Mouse (Mus musculus) NIH3T3 (cell line): ENCODE data around the gene Psmg3.
A peak's percentile ranks its signal among the peaks of the same experiment; 100 is the strongest.

ENCODE experiments used
- DNase-seq: peaks from one replicate; pipeline ENCODE4 v3.0.0-alpha.2; 2012; ENCODE audit warnings: low read depth

The Psmg3 gene

DNA sequence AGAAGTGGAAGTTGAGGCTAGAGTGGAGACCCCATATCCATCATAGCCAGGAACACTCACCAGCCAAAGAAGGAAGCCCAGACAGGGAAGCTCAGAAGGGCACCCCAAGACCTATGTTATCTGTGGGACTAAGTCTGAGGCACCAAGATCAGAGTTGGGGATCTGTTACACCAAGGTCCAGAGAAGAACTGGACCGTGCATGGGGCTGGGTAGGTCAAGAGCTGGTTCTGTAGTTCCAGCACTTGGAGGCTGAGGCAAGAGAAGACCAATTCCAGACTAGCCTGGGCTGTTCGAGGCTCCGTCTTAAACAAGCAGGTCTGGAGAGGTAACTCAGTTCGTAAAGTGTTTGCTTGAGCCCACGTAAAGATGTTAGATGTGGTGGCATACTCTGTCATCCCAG, 32.5 kb downstream of the Psmg3 start:
- no peak for DNase-seq

DNA sequence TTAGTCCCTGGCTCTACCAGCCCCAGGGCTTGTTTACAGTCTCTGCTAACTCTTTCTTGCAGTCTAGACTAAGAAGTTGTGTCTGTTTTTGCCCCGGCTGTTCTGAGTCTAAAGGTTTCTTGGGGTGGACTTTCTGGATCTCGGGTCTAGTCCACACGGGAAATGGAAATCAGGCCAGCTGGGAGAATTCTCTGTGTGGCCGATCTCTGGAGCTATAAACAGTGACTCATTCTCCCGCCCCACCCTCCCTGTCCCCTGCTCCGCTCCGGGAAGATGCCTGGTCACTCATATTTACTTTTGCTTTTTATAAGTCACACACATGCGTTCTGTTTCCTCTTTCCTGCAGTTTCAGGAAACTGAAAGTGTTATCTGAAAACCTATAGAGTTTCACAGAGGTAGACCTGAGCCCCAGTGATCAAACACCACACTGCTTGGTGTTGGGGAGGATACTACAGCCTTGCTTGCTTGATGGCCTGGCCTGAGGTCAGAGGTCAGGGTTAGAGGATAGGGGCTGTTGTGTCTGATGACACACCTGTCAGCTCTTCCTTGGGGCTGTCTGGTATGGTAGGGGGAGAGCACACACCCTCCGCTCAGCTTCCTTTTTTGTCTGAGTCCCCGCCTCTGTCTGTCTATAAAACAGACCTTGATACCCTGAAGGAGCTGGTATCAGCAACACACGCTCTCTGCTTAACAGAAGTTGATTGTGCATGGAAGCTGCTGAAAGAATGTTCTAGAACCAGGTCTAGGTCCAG, 33.2 kb downstream of the Psmg3 start:
- peak; percentile 72 for DNase-seq

DNA sequence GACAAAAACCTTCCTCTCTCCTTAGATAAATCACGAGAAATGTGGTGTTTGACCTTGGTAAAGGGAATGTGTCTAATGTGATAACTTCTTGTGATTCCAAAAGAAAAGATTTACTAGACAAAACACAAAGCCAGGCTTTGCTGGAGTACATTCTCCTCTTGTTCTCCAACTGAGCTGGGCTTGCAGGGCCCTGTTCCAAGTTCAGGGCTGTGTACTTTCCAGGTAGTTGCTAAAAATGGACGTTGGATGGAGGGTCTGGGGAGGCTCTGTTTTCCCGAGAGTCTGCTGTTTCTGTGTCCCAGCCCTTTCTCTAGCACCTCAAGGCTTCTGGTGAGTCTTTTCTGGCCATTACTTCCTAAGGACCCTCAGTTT, 33.7 kb downstream of the Psmg3 start:
- DNase-seq, result peak; percentile 32

DNA sequence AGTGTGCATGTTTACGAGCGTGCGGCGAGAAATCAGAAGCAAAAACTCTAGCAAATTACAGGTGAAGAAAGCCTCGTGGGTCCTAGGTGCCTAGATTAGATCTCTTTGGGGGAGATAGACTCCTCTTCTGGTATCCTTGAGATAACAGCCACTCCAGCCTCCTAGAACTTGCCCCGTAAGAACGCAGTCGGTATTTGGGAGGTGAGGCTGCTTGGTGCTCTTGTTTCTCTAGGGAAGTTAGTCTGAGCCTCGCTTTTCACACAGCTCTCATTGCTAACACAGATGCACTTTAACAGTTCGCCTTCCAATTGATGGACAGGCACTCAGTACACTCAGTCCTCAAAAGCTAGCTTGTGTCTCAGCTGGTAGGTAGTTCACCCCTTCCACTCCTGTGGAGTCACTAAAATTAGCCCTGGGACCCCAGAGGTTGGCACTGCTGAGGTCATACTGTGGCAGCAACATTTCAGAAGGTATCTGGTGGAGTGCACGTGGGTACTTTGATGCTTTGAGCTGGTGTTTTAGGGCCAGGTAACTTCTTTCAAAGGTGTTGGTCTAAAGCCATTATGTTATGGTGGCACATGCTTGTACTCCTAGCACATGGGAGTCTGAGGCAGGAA, 34.4 kb downstream of the Psmg3 start:
- DNase-seq, result no peak

DNA sequence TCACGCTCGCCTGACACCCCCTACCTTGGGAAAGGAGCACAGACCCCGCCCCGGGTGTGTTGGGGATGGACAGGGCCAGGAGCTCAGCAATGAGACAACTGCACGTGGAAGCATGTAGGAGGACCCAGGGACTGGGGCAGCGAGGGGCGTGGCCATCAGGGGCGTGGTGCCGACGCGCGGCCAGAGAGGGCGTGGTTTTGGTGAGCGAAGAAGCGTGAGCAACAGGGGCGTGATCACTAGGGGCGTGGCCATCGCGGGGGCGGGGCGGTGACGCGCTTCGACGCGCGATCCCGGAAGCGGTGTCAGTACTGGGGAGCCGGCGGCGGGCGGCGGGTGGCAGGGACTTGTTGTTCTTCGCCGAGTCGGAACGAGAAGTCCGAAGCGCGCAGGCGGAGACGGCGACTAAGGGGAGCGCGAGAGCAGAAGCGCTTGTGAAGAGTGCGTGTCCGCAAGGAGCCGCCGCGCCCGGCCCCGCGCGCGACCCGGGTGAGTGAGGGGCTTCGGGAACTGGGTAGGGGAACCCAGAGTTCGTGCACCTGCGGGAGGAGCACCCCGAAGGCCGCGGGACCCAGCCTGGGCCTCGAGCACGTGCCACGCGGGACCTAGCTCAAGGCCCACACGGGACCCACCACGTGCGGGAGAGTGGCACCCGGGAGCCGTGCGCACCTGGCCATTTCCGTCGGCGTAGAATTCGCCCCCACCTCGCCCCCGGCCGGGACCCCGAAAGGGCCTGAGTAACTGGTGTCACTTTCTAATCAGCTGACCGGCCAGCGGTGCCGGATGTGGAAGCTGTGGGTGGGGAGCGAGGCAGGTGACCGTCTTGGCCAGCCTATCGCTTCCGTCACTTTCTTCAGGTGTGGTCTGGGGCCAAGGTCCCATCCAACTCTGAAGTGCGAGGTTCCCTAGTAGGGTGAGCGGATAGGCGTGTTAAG, 35.2 kb downstream of the Psmg3 start, which contains the start of gene Mafk:
Gene Mafk, plus strand, starts transcription at position 287 of the 932 bp plus-strand sequence.
- peak; percentile 99 for DNase-seq

DNA sequence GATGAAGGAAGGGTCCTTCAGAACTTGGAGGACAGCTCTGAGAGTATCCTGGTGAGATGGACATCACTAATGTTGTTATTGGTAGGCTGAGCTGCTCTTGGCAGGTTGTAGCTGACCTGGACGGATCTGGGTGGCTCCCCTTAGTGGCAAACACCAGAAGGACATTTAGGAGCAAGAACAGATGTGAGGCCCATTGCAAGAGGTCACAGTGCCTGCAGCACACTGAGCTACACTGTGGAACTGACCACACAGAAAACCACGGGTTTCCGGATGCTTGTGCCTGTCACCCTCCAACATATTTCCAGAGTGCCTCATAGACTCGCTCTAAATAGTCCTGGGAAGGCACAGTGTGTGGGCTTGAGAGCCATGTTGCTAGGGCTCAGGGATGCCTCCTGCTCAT, 37.2 kb downstream of the Psmg3 start:
- DNase-seq, result no peak

DNA sequence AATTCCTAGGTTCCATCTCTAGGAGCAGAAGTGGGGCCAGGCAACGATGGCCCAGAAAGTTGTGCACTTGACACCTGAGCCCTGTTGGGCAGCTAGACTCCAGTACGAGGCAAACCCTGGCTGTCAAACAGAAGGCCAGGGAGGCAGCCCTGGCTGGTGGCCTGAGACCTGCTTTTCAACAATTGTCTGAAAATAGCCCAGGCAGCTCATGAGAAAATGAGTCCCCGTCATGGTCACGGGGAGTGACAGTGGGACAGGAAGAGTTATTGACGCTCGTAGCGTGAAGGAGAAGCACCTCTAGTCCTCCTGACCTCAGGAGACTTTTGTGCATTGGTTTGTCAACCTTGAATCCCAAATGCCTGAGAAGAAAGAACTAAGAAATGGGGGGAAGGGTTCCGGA, 45.3 kb downstream of the Psmg3 start:
- no peak for DNase-seq

DNA sequence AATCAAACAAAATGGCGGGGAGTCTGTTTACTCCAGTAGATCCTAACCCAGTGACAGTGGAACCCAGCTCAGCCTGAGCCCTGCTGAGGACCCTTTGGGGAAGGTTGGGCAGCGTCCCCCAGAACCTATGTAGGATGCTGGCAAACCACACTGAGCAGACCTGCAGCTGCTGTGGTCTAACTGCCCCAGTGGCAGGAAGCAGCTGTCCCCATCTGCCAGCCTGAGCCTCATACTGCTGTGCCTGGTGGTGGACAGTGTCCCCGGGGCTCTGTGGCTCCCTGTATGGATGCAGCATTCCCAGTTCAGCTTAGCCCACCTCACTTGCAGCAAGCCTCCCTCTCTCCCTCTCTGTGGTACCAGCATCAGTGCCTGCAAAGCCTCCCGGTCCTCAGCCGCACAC, 49.7 kb downstream of the Psmg3 start:
- DNase-seq, result no peak

DNA sequence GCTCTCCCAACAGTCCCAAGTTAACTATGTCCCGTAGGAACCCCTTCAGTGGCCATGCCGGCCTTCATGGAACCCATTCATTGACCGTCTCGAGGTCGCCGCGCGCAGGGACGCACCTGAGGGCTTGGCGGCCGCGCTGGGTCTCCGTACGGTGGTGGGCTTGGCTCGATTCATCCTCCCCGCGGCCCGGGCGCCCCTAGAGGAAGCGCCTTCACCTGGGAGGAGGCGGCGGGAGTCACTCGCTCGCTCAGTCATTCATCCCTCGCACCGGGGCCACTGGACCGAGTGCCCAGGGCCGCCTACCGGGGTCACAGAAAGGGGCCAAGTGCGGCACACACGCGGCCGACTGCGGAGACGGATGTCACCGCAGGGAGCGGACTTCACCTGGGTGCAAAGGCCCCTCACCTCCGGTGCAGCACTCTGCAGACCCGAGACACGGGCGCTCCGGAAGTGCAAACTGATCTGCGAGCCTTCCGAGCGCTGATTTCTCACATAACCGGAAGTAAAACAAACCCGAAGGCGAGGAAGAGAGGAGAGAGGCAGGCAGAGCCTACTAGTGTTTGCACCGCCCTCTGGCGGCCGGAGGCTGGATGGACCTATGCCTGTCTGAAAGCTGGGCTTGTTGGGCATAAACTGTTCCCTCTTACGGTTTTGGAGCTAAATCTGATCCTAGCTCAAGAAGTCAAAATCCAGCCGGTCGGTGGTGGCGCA, 51.3 kb downstream of the Psmg3 start, which contains the start of gene Ints1:
Gene Ints1, minus strand, starts transcription at position 459 of the 711 bp plus-strand sequence.
- DNase-seq, result peak; percentile 98
